Mouse (Mus musculus) lung, postnatal 4 days (tissue): ENCODE measurements around the gene Atp6v1g1.

ENCODE experiments used
- DNase-seq, 2 experiments: peaks; one replicate each; pipeline ENCODE4 v3.0.0; 2021

The Atp6v1g1 gene

DNA sequence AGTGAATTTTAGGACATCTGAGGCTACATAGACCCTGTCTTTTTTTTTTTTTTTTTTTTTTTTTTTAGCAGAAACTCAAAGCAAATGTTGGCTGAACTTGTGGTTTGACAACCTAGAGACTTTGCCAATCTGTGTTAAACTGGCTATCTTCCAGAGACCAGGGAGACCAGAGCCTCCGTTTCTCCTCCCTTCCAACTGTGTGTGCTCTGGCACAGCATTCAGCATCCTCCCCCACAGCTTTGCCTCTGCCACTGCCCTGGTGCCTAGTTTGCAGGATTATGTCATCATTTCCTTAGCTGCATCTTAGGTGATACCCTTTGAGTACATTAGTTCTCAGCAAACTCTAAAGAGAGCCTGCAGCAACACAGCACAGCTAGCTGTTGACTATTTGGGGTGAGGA lies 3.2 kb downstream of the Atp6v1g1 start:
- DNase-seq, result no peak

DNA sequence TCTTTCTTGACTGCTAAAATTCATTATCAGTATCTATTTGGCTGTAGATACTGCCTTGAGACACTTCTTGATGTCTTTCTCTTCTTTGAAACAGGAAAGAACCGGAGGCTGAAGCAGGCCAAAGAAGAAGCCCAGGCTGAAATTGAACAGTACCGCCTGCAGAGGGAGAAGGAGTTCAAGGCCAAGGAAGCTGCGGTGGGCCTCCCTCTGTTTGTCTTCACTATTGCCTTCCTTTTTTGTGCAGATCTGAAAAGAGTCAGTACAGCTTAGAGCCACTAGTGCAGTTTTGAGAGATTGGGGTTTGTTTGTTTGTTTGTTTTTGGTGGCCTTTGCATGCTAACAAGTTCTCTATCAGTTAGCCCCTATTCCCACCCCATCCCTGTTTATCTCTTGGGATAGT lies 3.9 kb downstream of the Atp6v1g1 start:
- DNase-seq, result no peak

DNA sequence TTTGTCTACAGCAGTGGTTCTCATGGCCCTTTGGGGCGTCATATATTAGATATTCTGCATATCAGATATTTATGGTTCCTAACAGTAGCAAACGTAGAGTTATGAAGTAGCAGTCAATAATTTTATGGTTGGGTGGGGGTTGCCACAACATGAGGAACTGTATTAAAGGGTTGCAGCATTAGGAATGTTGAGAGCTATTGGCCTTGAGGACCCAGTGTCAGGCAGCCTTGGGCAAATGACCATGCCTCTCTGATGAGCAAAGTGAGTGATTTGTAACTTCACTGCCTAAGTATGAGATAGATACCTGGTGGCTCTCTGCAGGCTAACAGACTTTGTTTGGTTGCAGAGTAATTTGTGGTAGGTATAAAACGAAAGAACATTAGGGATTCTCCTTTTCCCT lies 6.3 kb downstream of the Atp6v1g1 start:
- no peak for DNase-seq

DNA sequence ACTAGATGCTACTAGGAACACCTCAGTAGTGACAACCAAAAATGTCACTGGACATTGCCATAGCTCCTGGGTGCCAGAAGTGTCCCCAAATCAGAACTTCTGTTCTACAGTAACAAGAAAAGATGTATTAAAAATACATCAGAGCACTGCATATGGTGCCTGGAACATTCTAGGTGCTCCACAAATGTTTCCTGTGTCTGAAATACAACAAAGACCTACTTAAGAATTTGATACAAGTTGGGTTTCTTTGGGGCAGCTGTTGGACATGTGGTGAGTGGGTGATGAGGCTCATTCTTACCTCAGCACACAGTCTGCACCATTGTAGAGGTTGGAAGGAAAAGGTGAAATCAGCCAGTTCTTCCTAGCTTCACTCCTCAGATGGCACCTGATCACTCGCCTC lies 8.3 kb downstream of the Atp6v1g1 start:
- DNase-seq, result no peak

DNA sequence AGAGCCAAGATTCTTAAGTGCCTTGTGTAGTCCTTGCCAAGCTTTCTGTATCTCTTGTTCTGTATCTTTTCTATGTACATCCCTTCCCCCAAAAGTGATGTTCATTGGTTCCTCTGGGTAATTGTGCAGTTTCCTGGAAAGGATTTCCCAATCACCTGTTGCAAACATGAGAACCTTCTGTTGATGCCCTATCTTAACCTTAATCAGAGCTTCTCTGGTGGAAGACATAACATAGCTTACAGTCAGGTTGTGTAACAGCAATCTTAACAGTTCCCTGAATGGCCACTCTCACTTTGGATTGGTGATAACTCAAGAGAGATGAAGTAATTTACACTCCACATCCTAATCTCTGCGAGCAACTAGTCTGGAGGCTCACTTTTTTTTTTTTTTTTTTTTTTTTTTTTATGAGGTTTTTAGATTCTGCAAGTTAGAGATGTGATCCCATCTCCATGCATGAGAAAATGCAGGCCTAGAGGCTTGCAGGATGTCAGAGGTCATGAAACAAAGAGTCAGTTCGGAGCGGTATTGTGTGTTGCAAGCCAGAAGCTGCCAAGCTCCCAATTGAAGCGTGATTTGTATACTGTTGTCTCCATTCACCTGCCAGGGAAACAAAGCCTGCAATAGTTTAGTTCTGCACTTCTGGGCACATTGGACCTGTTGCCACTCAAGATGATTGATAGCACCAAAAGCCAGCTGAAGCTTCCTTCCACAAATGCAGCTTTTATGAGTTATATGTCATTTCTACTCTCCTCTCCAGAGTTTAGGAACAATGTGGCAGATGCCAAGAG lies 9.4 kb downstream of the Atp6v1g1 start:
- DNase-seq, result no peak

DNA sequence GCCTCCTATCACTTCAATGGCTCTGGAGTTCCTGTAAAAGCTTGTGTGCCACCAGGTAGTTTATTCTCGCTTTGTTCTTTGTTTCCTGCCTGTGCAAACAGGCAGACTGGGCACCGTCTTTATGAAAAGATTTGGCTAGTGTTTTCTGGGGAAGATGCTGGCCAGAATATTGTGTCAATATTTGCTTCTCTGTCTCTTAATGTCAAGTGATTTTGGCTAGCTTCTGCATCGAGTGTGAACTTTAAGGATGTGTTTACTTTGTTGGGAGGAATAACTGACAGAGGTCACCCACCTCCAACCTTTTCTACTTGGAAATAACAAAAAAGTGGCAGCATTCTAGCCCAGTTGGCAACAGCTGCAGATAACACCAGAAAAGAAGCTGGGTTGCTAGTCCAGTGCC lies 10.0 kb downstream of the Atp6v1g1 start:
- no peak for DNase-seq

DNA sequence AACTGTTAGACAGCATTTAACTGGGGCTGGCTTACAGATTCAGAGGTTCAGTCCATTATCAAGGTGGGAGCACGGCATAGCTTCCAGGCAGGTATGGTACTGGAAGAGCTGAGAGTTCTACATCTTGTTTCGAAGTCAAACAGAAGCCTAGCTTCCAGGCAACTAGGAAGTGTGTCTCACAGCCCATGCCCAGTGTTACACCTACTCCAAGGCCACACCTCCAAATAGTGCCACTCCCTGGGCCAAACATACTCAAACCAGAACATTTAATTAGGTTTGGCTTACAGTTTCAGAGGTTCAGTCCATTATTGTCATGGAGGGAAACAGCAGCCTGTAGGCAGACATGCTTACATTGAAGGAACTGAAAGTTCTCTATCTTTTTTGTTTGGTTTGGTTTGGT lies 10.5 kb downstream of the Atp6v1g1 start:
- no peak for DNase-seq

DNA sequence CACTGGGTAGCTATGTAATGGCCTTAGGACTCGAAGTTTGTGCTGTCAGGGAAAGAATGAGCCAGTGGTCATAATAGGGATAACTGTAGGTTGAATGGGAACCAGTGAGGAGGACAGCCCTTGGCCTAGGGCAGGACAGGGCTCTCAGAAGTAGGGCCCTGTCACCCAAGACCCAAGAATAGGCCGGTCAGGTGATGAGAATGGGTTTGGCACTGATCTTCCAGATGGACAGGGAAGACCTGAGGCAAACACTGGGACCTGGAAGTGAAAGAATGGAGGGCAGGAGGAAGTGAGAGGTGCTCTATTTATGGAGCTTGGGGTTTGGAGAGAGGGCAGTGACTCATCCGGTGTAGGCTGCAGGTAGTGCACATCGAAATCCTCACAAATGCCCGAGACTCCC lies 12.1 kb downstream of the Atp6v1g1 start:
- no peak for DNase-seq

DNA sequence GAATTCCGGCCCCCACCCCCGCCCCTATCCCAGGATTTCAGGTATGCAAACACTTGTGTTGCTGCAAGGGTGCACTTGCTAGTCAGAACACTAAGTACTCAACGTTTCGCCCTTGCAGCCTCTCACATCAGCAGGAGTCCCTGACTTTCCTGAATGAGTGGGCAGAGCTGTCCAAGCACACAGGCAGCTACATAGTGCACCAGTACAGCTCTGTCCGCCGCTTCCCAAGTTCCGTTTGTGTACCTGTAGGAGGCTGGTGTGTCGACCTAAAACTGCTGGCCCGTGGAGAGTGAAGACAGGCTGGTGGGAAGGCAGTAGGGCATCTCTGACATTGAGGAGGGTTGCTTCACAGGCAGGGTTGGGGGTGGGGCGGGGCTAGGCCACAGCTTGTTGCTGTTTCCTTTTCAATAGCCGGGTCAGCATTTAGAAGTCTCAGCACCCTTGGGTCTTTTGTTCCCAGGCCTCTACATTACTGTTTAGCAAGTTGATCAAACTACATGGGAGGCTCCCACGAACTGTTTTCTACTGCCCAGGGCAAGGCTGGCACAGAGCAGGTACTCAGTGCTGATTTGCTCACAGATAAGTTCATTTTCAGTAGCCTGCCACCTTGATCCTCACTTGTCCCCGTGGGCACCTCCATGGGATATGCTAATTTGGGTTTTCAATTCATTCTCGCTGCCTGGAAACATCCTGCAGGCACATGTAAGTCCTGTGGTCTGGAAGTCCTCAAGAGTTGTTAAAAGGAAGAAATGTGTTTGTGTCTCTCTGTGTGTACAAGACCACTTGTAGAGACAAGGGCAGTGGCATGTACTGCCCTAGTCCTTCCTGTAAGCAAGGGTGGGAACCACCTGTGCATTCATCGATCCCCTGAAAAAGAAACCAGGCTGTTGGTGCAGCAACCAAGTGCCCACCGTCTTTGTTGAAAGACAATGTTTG lies 12.8 kb downstream of the Atp6v1g1 start:
- peak; percentile 39 to 42 for DNase-seq

DNA sequence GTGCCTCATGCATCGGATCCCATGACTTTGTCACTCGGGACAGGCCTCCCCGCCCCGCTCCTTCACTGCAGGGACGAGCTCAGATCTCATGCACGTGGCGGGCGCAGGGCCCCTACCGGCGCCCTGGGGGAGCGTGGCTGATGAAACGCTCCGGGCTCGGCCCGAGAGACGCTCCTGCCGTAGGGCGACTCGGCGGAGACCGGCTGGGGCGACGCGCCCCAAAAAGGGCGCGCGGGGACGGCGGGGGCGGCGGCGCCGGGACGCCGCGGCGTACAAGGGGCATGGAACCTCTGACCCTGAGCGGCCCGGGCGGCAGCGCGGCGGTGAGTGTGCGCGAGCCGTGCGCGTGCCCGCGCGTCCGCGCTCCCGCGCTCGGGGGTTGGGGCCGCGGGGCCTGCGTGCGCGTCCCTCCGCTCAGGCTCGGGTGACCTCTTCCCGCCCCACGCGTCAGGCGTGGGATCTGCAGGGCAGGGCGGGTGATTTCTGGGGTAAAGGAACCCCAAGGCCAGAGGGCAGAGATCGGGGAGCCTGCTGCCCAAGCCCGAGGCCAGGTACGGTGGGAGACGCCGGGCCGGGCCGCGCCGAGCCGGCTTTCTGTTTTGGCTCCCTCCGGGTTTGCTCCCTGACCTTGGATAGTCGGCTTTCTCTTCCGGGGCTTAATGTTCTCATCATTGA lies 14.0 kb downstream of the Atp6v1g1 start, which contains the start of gene Tmem268:
Tmem268 (plus strand) TSS at position 375 of the 675 bp plus-strand sequence.
- peak; percentile 87 to 88 for DNase-seq

DNA sequence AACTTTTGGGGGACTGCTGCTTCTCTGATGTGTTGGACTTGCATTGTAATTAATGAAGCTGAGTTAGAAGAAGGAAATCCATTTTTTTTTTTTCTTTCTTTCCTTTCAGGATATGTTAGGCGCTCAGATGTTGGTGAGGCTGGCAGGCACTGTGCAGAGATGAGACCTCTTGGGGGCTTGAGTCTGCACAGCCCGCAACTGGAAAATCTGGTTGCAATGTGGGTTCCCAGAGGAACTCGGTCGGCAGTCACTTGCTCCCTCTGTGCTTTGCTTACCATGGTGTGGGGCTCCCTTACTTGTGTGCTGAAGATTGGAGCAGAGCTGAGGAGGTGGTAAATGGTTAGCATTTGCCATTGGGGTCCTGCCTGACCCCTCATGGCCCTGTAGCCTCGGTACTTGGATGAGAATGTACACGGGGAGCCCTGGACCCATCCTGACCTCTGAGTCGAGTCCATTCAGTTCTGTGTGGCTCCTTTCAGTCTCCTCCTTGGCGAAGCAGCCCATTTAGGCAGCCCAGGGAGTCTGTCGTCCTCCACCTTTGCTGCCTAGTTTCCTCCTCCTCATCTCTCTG lies 14.6 kb downstream of the Atp6v1g1 start:
- no peak for DNase-seq

DNA sequence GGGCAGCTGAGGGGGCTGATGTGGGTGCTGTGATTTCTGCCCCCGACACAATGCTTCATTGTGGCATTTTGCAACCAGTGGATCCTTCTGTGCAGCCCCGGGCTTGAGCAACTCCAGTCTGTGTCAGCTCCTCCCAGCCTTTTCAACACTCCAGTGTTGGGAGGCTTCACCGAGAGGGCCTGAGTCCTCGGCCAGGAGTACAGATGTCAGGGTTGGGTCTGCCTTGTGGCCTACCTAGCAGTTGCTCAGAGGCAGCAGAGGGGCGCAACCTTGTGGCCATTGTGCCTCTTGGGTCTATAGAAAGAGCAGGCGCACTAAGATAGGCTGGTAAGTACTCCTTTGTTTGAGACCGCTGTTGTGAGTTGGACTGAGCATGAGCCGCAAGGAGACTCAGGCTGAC lies 15.5 kb downstream of the Atp6v1g1 start:
- peak; percentile 65 to 76 for DNase-seq

DNA sequence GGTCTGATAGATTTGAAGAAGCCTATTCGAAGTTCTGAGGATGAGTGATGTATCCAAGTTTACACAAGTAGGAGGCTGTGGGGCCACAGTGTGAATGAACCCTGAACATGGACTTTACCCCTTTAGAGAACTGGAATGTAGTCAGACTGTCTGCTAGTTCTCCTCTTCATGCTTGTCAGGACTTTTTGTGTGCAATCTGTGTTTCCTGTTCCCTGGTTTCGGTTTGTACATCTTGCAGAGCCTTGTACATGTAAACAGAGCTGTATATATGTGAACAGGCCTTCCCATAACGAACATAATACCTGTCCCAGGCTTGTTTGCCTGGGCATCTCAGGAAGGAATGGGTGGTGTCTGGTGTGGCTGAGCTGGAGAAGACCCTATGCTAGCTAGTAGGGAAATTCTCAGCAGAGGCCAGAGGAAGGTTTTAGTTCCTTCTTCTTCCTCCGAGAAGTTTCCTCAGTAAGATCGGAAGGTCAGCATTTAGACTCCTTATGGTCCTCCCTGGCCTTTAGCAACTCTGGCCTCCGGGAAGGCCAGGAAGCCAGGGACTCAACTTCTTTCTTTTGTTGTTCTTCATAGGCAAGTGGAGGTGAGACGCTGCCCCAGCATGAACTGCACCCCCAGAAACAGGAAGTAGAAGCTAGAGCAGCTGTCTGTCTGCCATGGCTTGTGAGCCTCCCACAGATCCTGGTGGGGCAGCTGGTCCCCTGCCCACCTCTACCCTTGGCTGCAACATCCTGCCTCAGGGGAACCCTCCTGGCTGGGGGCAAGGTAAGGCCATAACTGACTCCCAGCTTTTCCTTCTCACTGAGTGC lies 17.5 kb downstream of the Atp6v1g1 start:
- peak; percentile 34 to 44 for DNase-seq

DNA sequence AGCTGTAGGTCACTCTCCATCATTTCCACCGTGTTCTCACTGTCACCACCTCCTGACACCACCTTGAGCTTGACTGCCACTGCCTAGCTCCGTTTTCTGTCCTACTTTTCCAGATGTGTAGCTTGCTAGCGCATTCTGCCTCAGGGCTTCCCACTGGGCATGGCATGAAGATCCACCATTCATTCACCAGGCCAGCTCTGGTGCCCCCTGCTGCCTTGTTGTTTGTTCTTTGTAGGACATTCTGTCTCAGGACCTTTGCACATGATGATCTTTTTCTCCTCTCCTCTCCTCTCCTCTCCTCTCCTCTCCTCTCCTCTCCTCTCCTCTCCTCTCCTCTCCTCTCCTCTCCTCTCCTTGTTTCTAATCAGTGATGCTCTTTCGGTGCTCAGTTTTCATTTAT lies 18.2 kb downstream of the Atp6v1g1 start:
- DNase-seq, result no peak

DNA sequence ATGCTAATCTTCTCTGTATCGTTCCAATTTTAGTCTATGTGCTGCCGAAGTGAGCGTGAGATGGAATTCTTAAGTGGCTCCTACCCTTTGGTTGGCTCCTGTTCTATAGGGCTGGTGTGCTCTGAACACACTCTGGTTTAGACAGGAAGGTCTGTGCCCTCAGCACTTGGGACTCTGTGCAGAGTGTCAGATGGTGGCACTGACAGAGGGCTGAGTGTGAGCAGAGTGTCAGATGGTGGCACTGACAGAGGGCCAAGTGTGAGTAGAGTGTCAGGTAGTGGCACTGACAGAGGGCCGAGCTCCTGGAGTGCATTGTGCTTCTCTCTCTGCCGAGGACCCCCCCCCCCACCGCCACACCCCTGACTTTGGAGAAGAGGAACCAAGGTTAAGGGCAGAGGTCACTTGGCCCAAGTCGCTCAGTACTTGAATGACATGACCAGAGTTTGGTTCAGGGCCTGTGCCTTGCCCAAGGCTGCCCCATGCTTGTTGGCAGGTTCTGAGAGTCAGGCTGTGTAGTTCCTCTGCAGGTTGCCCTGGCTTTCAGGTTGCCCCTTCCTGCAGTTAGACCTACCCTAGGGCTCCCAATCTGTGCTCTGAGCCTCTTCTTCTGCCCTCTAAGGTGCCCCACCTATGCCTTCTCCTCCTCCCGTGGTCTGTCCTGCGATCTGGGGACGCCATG lies 23.3 kb downstream of the Atp6v1g1 start:
- no peak for DNase-seq

DNA sequence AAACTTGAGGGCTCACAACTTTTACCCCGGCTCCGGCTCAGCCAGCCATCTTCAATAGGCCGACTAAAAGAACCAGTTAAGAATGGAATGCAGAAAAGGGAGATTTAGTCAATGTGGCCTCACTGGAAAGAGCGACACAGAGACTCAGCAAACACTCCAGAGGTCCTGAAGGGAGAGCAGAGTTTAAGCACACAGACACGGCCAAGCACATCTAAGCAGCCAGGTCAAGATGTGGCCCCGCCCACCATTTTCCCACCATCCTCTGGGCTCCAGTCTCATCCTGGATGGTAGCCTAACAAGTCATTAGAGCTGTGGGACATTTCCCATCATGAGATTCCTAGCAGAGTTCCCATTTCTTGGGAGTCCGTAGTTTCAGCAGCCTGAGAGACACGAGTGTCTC lies 24.8 kb downstream of the Atp6v1g1 start:
- DNase-seq, result peak in 1 of 2 experiments; percentile 56

DNA sequence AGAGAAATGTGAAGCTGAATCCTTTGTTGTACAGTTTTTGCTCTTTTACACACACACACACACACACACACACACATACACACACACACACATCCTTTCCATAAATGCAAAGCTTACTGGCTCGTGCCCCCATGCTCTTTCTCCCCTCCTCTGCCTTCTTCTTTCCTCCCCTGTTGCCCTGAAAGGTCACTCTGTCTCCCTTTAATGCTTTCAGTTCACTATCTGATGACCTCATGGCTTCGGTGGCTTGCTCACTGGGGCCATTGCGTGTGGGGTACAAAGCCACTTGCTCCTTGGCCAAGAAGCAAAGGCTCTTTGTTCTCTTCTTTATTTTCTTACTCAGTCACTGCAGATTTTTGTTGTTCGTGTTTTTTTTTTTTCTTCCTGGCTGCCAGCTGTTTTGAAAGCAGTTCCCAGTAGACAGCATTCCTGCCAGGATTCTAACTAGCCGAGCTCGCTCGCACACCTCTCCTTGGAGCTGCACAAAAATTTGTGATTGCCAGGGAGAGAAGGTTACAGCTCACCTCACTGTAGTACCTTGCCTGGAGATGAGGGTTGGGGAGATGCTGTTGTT lies 25.7 kb downstream of the Atp6v1g1 start:
- no peak for DNase-seq

DNA sequence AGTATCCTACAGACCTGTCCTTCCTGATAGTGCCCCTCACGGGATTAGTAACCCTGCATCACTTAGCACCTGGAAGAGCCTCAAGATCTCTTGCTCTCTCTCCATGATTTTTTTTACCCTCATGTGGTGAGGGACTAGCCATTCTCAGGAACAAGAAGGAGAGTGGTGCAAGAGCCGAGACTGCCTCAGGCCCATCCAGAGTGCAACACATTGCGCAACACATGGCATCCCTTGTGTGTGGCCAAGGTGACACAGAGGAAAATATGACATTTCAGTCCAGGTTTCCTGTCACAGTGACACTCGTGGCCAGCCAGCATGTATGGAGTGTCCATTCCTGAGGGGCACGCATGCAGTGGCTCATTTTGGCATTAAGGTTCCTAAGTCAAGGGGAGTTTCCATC lies 28.0 kb downstream of the Atp6v1g1 start:
- no peak for DNase-seq

DNA sequence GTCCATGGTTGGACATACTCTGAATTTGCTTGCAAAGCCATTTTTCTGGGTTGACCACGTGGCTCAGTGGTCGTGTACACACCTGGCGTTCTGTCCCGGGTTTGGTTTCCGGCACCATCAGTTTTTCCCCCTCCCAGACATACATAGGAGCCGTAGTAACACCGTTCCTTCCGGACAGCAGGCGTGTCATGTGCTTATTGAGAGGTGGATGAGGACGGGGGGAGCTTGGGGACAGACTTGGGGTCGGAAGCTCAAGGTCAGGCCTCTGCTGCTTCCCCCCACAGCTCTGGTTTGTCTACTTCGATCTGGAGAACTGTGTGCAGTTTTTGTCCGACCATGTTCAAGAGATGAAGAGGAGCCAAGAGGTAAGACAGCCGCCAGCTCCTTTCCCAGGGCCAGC lies 35.1 kb downstream of the Atp6v1g1 start:
- DNase-seq, result no peak

DNA sequence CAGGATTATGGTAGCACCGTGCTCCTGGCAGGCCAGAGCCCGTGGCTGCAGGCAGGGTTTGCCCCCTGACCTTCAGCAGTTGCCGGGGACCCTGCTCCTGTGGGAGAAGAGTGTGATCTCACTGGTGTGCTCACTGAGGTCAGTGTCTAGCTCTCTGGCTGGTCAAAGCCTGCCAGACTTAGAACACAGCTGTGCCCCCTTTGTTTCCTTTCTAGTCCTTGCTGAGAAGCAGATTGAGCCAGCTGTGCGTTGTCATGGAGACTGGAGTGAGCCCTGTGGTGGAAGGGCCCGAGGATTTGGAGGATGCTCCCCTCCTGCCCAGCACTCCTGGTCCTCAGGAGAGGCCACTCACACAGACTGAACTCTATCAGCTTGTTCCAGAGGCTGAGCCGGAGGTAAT lies 35.5 kb downstream of the Atp6v1g1 start:
- DNase-seq, result no peak

DNA sequence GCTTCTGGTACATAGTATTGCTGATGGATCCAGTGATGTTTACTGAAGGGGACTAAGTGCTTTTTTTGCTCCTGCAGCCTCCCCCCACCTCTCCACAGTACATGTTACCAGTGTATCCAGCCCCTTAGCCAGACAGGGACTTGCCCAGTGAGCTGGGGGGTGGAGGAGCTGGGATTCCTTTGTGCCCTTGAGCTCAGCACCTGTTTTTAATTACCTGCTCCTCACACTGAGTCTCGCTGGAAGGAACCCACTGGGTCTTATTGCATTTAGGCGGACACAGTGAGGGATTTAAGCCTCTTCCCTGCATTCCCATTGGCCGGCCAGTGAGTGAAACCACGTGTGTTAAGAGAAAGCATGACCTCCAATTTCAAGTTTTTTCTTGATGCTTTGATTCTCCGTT lies 38.0 kb downstream of the Atp6v1g1 start:
- no peak for DNase-seq
